Mouse (Mus musculus) neural tube, embryonic 12.5 days (tissue): ENCODE measurements around the gene Snrpd2. TPM values are rescaled to one million over a fixed set of nuclear protein-coding genes. Genes with fewer than 3 reads are reported as not detected.

Experiments
- ATAC-seq: fragments of 200-750 bp; cut with Nextera tagmentation; 2 replicates; pipeline ENCODE4 v1.8.0; 2017; ENCODE audit warnings: low read depth, mild to moderate bottlenecking, moderate TSS enrichment, moderate library complexity; ENCODE audit not compliant: low FRiP score
- H3K27ac ChIP-seq: fragments of 300-500 bp; sonication (generic); 2 replicates; pipeline ENCODE4 v1.5.1; 2016
- H3K27me3 ChIP-seq: fragments of 300-500 bp; sonication (generic); replicated peaks from 2 replicates; pipeline ENCODE4 v1.6.1; 2016; ENCODE audit warnings: mild to moderate bottlenecking
- H3K36me3 ChIP-seq: fragments of 300-500 bp; sonication (generic); 2 replicates; pipeline ENCODE4 v1.6.1; 2016; ENCODE audit warnings: mild to moderate bottlenecking
- H3K4me1 ChIP-seq: fragments of 300-500 bp; sonication (generic); 2 replicates; pipeline ENCODE4 v1.6.1; 2016
- H3K4me2 ChIP-seq: fragments of 300-500 bp; sonication (generic); replicated peaks from 2 replicates; pipeline ENCODE4 v1.6.1; 2016; ENCODE audit warnings: mild to moderate bottlenecking
- H3K4me3 ChIP-seq: fragments of 300-500 bp; sonication (generic); 2 replicates; pipeline ENCODE4 v1.5.1; 2016
- H3K9ac ChIP-seq: fragments of 300-500 bp; sonication (generic); 2 replicates; pipeline ENCODE4 v1.6.1; 2016; ENCODE audit warnings: mild to moderate bottlenecking
- H3K9me3 ChIP-seq: fragments of 300-500 bp; sonication (generic); 2 replicates; pipeline ENCODE4 v1.6.1; 2016; ENCODE audit warnings: mild to moderate bottlenecking
- WGBS: fragments of 180-500 bp; shearing (Covaris S2); methylation state at CpG from one replicate; pipeline ENCODE4 v1.1.7; 2016; 5-methylcytosine and 5-hydroxymethylcytosine counted together
- microRNA counts: library from miRNA; unstranded; fragments of <30 nt; microRNA quantifications from one replicate; lab custom pipeline; 2017
- microRNA-seq: library from miRNA; unstranded; fragments of <30 nt; microRNA quantifications from one replicate; pipeline ENCODE4, GENCODE M21; 2017
- polyA plus RNA-seq: library from polyadenylated mRNA; unstranded; fragments of >200 nt; fragmentation: Nextera tagmentation; extraction: Ambion mirVana; gene quantifications from 2 replicates; pipeline ENCODE4 v1.2.1, GENCODE M21; 2016

Gene Snrpd2
- polyA plus RNA-seq, 1 experiment from 2014 or later, result 133 TPM

- Histone ChIP-seq H3K4me1 (peaks cover 30% of the 10 kb centered on the region), H3K27ac (no peak overlapping the region), H3K9me3 (no peaks in the 10 kb centered on the region), H3K9ac (no peak overlapping the region; the same call in 1 of the 2 replicates), H3K27me3 (peaks cover 17% of the 10 kb centered on the region), H3K4me3 (no peak overlapping the region), H3K4me2 (peak overlapping the region; percentile 20; the same call in 1 of the 2 replicates), H3K36me3 (peaks cover 24% of the 10 kb centered on the region)
- no peak for ATAC-seq
- WGBS, result 90% methylated on average over 2 of the region's 2 CpGs
Measured at GRCm38 (mm10) chr7:19184250-19184649, 34.7 kb downstream of the Snrpd2 start.

- H3K9me3 ChIP-seq, result no peaks in the 10 kb centered on the region
- H3K27ac ChIP-seq, result no peak overlapping the region
- H3K4me3 ChIP-seq, result no peak overlapping the region
- peaks cover 11% of the 10 kb centered on the region for H3K27me3 ChIP-seq
- ATAC-seq, result peak; percentile 26; the same call in 1 of the 2 replicates
- peaks cover 25% of the 10 kb centered on the region for H3K36me3 ChIP-seq
- no peak overlapping the region for H3K9ac ChIP-seq
- WGBS, result 68% methylated on average over 6 of the region's 6 CpGs
- H3K4me2 ChIP-seq, result peak overlapping the region; percentile 20; the same call in 1 of the 2 replicates
- peaks cover 25% of the 10 kb centered on the region for H3K4me1 ChIP-seq
Measured at GRCm38 (mm10) chr7:19184758-19185157, 35.2 kb downstream of the Snrpd2 start.

GRCm38 (mm10) chr7:19194676-19195075 lies 45.2 kb downstream of the Snrpd2 start:
- ATAC-seq, result no peak
- Histone ChIP-seq H3K9ac (no peak overlapping the region), H3K4me3 (no peak overlapping the region), H3K27ac (no peak overlapping the region), H3K4me1 (no peaks in the 10 kb centered on the region), H3K4me2 (no peak overlapping the region), H3K36me3 (peaks cover 59% of the 10 kb centered on the region), H3K27me3 (no peaks in the 10 kb centered on the region), H3K9me3 (no peaks in the 10 kb centered on the region)
- WGBS, result 93% methylated on average over 4 of the region's 4 CpGs

GRCm38 (mm10) chr7:19196676-19197075 lies 47.2 kb downstream of the Snrpd2 start:
- H3K36me3 ChIP-seq, result peaks cover 58% of the 10 kb centered on the region
- H3K4me2 ChIP-seq, result no peak overlapping the region
- H3K4me3 ChIP-seq, result no peak overlapping the region
- H3K9me3 ChIP-seq, result no peaks in the 10 kb centered on the region
- 70% methylated on average over 6 of the region's 6 CpGs for WGBS
- ATAC-seq, result no peak
- no peak overlapping the region for H3K27ac ChIP-seq
- no peaks in the 10 kb centered on the region for H3K4me1 ChIP-seq
- no peaks in the 10 kb centered on the region for H3K27me3 ChIP-seq
- H3K9ac ChIP-seq, result no peak overlapping the region

GRCm38 (mm10) chr7:19197985-19198384 lies 48.5 kb downstream of the Snrpd2 start:
- no peak for ATAC-seq
- no peaks in the 10 kb centered on the region for H3K9me3 ChIP-seq
- H3K27me3 ChIP-seq, result no peaks in the 10 kb centered on the region
- H3K4me1 ChIP-seq, result no peaks in the 10 kb centered on the region
- H3K4me2 ChIP-seq, result no peak overlapping the region
- 38% methylated on average over 2 of the region's 2 CpGs for WGBS
- H3K27ac ChIP-seq, result no peak overlapping the region
- H3K9ac ChIP-seq, result no peak overlapping the region
- no peak overlapping the region for H3K4me3 ChIP-seq
- peaks cover 53% of the 10 kb centered on the region for H3K36me3 ChIP-seq

- no peak overlapping the region for H3K4me3 ChIP-seq
- 70% methylated on average over 15 of the region's 15 CpGs for WGBS
- no peaks in the 10 kb centered on the region for H3K27me3 ChIP-seq
- H3K4me2 ChIP-seq, result no peak overlapping the region
- no peak overlapping the region for H3K9ac ChIP-seq
- H3K27ac ChIP-seq, result no peak overlapping the region
- no peaks in the 10 kb centered on the region for H3K9me3 ChIP-seq
- no peak for ATAC-seq
- H3K36me3 ChIP-seq, result peaks cover 41% of the 10 kb centered on the region
- no peaks in the 10 kb centered on the region for H3K4me1 ChIP-seq
Measured at GRCm38 (mm10) chr7:19201660-19202059, 52.1 kb downstream of the Snrpd2 start.

- H3K9ac ChIP-seq, result no peak overlapping the region
- ATAC-seq, result no peak
- no peaks in the 10 kb centered on the region for H3K27me3 ChIP-seq
- no peaks in the 10 kb centered on the region for H3K4me1 ChIP-seq
- H3K4me2 ChIP-seq, result no peak overlapping the region
- 61% methylated on average over 15 of the region's 15 CpGs for WGBS
- no peaks in the 10 kb centered on the region for H3K9me3 ChIP-seq
- H3K4me3 ChIP-seq, result no peak overlapping the region
- peaks cover 37% of the 10 kb centered on the region for H3K36me3 ChIP-seq
- H3K27ac ChIP-seq, result no peak overlapping the region
Measured at GRCm38 (mm10) chr7:19202065-19202850, 52.7 kb downstream of the Snrpd2 start.

MicroRNA genes within 50 kb of the gene (microRNA counts, 519-probe panel; counts per million panel counts)
- 342 counts per million, percentile 67 among the panel's probes with 10 or more counts for microRNA mmu-miR-330 (lab: Ali Mortazavi, UCI)

Small RNA genes lying within 50 kb of the gene (microRNA-seq; reads per million reads assigned to microRNA genes)
- gene Mir330, result 278 reads per million, percentile 65 among the genes with 10 or more reads in this experiment

Other genes with a start within 250 kb of the Snrpd2 start
- gene Ccdc61, start 239.3 kb upstream of the Snrpd2 start, polyA plus RNA-seq, result 32.9 and 34.0 TPM in 2 replicates
- gene Nova2, start 223.8 kb upstream of the Snrpd2 start, polyA plus RNA-seq, result 12.1 and 12.6 TPM in 2 replicates
- 0.24 and 0.72 TPM in 2 replicates for gene Nanos2, start 162.3 kb upstream of the Snrpd2 start, polyA plus RNA-seq
- gene Mypop, start 158.5 kb upstream of the Snrpd2 start, polyA plus RNA-seq, result 6.1 and 7.0 TPM in 2 replicates
- gene Irf2bp1, start 145.7 kb upstream of the Snrpd2 start, polyA plus RNA-seq, result 41.6 and 45.2 TPM in 2 replicates
- 0.09 and 0.19 TPM in 2 replicates for gene Foxa3, start 126.2 kb upstream of the Snrpd2 start, polyA plus RNA-seq
- 46.9 and 47.3 TPM in 2 replicates for gene Sympk, start 125.3 kb upstream of the Snrpd2 start, polyA plus RNA-seq
- gene Rsph6a, start 95.0 kb upstream of the Snrpd2 start, polyA plus RNA-seq, result not detected in 2 replicates
- gene Dmwd, start 73.5 kb upstream of the Snrpd2 start, polyA plus RNA-seq, result 29.6 and 30.7 TPM in 2 replicates
- gene Dmpk, start 65.9 kb upstream of the Snrpd2 start, polyA plus RNA-seq, result 13.7 and 18.2 TPM in 2 replicates
- 4.5 and 5.2 TPM in 2 replicates for gene Six5, start 55.1 kb upstream of the Snrpd2 start, polyA plus RNA-seq
- 1.0 and 1.1 TPM in 2 replicates for gene Gm4969, start 31.4 kb upstream of the Snrpd2 start, polyA plus RNA-seq
- gene Fbxo46, start 29.9 kb upstream of the Snrpd2 start, polyA plus RNA-seq, result 18.3 and 19.9 TPM in 2 replicates
- 19.5 and 20.9 TPM in 2 replicates for gene Qpctl, start 431 bp upstream of the Snrpd2 start, polyA plus RNA-seq
- gene Gipr, start 16.4 kb downstream of the Snrpd2 start, polyA plus RNA-seq, result 1.1 and 1.8 TPM in 2 replicates
- 5.1 and 6.6 TPM in 2 replicates for gene Eml2, start 26.7 kb downstream of the Snrpd2 start, polyA plus RNA-seq
- 1.9 and 2.3 TPM in 2 replicates for gene Gpr4, start 62.8 kb downstream of the Snrpd2 start, polyA plus RNA-seq
- gene Opa3, start 78.6 kb downstream of the Snrpd2 start, polyA plus RNA-seq, result 42.1 and 43.9 TPM in 2 replicates
- gene Vasp, start 122.1 kb downstream of the Snrpd2 start, polyA plus RNA-seq, result 53.4 and 56.3 TPM in 2 replicates
- gene Ppm1n, start 130.3 kb downstream of the Snrpd2 start, polyA plus RNA-seq, result 0.20 TPM in 1 of 2 replicates, not detected in the other
- 91.1 and 99.1 TPM in 2 replicates for gene Rtn2, start 132.9 kb downstream of the Snrpd2 start, polyA plus RNA-seq
- 0.08 TPM in 1 of 2 replicates, not detected in the other for gene Fosb, start 160.3 kb downstream of the Snrpd2 start, polyA plus RNA-seq
- 103 and 104 TPM in 2 replicates for gene Ercc1, start 195.1 kb downstream of the Snrpd2 start, polyA plus RNA-seq
- 18.2 and 19.8 TPM in 2 replicates for gene Cd3eap, start 209.8 kb downstream of the Snrpd2 start, polyA plus RNA-seq
- gene Ppp1r13l, start 210.0 kb downstream of the Snrpd2 start, polyA plus RNA-seq, result 3.1 and 3.2 TPM in 2 replicates
- 24.0 and 27.5 TPM in 2 replicates for gene Ercc2, start 232.3 kb downstream of the Snrpd2 start, polyA plus RNA-seq